Mouse (Mus musculus) hindbrain, embryonic 16.5 days (tissue): ENCODE measurements around the gene Mag. TPM values are rescaled to one million over a fixed set of nuclear protein-coding genes. Genes with fewer than 3 reads are reported as not detected.
A peak's percentile ranks its signal among the peaks of the same experiment; 100 is the strongest.

Experiments used
- ATAC-seq: fragments of 200-750 bp; cut with Nextera tagmentation; 2 replicates; pipeline ENCODE4 v1.8.0; 2017; ENCODE audit warnings: moderate TSS enrichment, moderate library complexity
- H3K27ac ChIP-seq: fragments of 300-500 bp; sonication (generic); 2 replicates; pipeline ENCODE4 v1.5.1; 2014; ENCODE audit warnings: low read depth, mild to moderate bottlenecking, control low read depth, low read length, moderate library complexity
- H3K27me3 ChIP-seq: fragments of 300-500 bp; sonication (generic); replicated peaks from 2 replicates; pipeline ENCODE4 v1.6.1; 2014; ENCODE audit warnings: low read length; ENCODE audit not compliant: control insufficient read depth, insufficient read depth
- H3K36me3 ChIP-seq: fragments of 300-500 bp; sonication (generic); 2 replicates; pipeline ENCODE4 v1.6.1; 2014; ENCODE audit warnings: mild to moderate bottlenecking, low read length, moderate library complexity, mixed read lengths; ENCODE audit not compliant: control insufficient read depth, insufficient read depth
- H3K4me1 ChIP-seq: fragments of 300-500 bp; sonication (generic); 2 replicates; pipeline ENCODE4 v1.6.1; 2014; ENCODE audit warnings: low read depth, low read length; ENCODE audit not compliant: control insufficient read depth, insufficient read depth
- H3K4me2 ChIP-seq: fragments of 300-500 bp; sonication (generic); 2 replicates; pipeline ENCODE4 v1.6.1; 2014; ENCODE audit warnings: mild to moderate bottlenecking, low read length, control low read depth, moderate library complexity
- H3K4me3 ChIP-seq: fragments of 300-500 bp; sonication (generic); 2 replicates; pipeline ENCODE4 v1.5.1; 2014; ENCODE audit warnings: mild to moderate bottlenecking, low read length, control low read depth, moderate library complexity
- H3K9ac ChIP-seq: fragments of 300-500 bp; sonication (generic); 2 replicates; pipeline ENCODE4 v1.6.1; 2014; ENCODE audit warnings: low read depth, mild to moderate bottlenecking, control low read depth, low read length, moderate library complexity
- H3K9me3 ChIP-seq: fragments of 300-500 bp; sonication (generic); 2 replicates; pipeline ENCODE4 v1.6.1; 2014; ENCODE audit warnings: mild to moderate bottlenecking, low read length, moderate library complexity; ENCODE audit not compliant: control insufficient read depth
- WGBS: fragments of 180-500 bp; shearing (Covaris S2); extraction: QIAGEN DNeasy Blood & Tissue Kit; methylation state at CpG from one replicate; pipeline ENCODE4 v1.1.7; 2014; 5-methylcytosine and 5-hydroxymethylcytosine counted together
- polyA plus RNA-seq: library from polyadenylated mRNA; unstranded; fragments of >200 nt; fragmentation: Nextera tagmentation; extraction: Ambion mirVana; gene quantifications from 2 replicates; pipeline ENCODE4 v1.2.1, GENCODE M21; 2015

Mag gene
- 5.3 and 5.8 TPM in 2 replicates for polyA plus RNA-seq

DNA sequence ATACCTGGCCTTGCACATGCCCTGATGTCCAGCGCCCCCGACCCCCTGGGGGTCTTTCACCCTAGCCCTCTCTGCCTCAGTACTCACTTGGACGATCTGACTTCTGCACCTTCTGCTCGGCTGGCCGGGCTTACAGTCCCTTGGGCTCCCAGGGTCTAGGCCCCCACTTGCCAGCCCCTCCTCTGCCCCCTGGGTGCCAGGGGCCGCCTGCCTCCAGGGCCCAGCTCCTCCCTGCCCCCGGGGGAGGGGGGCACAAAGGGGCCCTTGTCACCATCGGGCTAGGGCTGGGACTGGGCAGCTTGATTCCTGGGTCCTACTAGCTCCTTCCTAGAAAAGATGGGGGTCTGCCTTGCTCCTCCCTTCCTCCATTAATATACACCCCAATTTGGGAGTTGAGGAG is at the start of gene Mag:
TSS of gene Mag (minus strand) at position 142 of the 400 bp plus-strand sequence.
- no peak for ATAC-seq
- H3K9ac ChIP-seq = no peak within 1 kb of the TSS
- 78% methylated on average over 8 of the region's 8 CpGs for WGBS
- H3K4me1 ChIP-seq = no peaks in the 10 kb centered on the region
- no peaks in the 10 kb centered on the region for H3K27me3 ChIP-seq
- no peaks in the 10 kb centered on the region for H3K9me3 ChIP-seq
- H3K4me3 ChIP-seq = no peak within 1 kb of the TSS
- H3K36me3 ChIP-seq = no peaks in the 10 kb centered on the region
- H3K4me2 ChIP-seq = no peak within 1 kb of the TSS
- no peak within 1 kb of the TSS for H3K27ac ChIP-seq

DNA sequence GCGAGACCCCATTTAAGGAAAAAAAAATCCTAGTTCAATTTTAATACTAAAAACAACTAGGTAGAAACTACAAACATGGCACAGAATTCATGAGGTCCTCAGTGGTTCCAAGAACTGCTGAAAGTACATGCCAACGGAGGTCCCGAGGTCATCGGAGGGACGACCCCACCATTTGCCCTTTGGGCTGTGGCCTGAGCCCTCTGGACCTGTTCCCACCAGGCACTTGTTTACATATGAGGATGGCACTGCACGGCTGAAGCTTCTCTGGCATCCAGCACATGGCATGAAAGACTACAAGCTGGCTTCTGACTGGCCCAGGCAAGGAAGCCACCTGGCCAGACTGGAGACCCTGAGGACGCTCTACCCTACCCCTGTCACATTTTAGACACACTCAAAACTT is 49.7 kb upstream of the Mag start:
- no peak overlapping the region for H3K4me2 ChIP-seq
- H3K9ac ChIP-seq = no peak overlapping the region
- no peaks in the 10 kb centered on the region for H3K4me1 ChIP-seq
- H3K4me3 ChIP-seq = no peak overlapping the region
- WGBS = 84% methylated on average over 7 of the region's 7 CpGs
- H3K27me3 ChIP-seq = no peaks in the 10 kb centered on the region
- H3K36me3 ChIP-seq = no peaks in the 10 kb centered on the region
- ATAC-seq = no peak
- no peak overlapping the region for H3K27ac ChIP-seq
- no peaks in the 10 kb centered on the region for H3K9me3 ChIP-seq

DNA sequence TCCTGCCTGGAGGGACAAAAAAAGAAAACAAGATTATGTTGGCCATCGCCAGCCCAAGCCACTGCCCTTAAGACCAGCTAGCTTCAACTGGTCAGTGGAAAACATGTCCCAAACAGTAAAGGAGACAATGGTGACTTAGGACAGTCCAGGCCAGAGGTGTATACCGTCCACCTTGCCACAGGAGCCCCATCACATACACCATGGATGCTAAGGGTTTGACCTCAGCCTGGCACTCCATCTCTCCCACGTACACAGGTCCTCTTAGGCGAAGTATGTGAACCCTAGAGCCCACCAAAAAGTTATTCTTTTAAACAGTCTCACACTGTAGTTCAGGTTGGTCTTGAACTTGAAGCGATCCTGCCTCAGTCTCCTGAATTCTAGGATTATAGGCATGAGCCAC is 48.2 kb upstream of the Mag start:
- Histone ChIP-seq H3K4me3 (no peak overlapping the region), H3K9me3 (no peaks in the 10 kb centered on the region), H3K27ac (no peak overlapping the region), H3K4me2 (no peak overlapping the region), H3K36me3 (no peaks in the 10 kb centered on the region), H3K4me1 (peaks cover 8% of the 10 kb centered on the region), H3K27me3 (no peaks in the 10 kb centered on the region), H3K9ac (no peak overlapping the region)
- ATAC-seq = no peak
- 95% methylated on average over 5 of the region's 5 CpGs for WGBS

DNA sequence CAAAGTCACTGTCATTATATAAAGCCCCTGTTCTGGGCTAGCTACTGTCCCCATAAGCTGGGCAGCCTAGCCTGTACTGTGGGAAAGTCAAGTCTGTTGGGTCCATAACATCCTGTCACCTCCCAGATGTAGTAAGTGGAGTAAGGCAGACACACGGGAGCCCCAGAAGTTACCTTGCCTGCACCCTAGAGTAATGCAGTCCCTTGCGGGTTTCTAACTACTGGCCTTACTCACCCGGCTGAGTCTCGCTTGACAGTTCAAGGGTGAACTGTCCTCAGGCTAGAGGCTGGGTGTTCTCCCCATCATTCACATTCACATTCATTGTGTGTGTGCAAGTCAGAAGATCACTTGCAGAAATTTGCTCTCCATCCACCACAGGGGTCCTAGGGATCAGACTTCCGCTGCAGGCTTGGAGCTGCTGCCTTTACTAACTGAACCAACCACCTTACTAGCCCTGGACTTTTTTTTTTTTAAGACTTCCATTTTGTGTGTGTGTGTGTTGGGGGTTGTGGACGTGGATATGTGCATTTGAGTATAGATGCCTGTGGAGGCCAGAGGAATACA is 45.2 kb upstream of the Mag start:
- peaks cover 18% of the 10 kb centered on the region for H3K4me1 ChIP-seq
- no peak overlapping the region for H3K9ac ChIP-seq
- no peak overlapping the region for H3K4me3 ChIP-seq
- no peaks in the 10 kb centered on the region for H3K27me3 ChIP-seq
- ATAC-seq = no peak
- 90% methylated on average over 6 of the region's 6 CpGs for whole genome bisulfite sequencing
- no peaks in the 10 kb centered on the region for H3K36me3 ChIP-seq
- H3K4me2 ChIP-seq = no peak overlapping the region
- H3K27ac ChIP-seq = no peak overlapping the region
- no peaks in the 10 kb centered on the region for H3K9me3 ChIP-seq

DNA sequence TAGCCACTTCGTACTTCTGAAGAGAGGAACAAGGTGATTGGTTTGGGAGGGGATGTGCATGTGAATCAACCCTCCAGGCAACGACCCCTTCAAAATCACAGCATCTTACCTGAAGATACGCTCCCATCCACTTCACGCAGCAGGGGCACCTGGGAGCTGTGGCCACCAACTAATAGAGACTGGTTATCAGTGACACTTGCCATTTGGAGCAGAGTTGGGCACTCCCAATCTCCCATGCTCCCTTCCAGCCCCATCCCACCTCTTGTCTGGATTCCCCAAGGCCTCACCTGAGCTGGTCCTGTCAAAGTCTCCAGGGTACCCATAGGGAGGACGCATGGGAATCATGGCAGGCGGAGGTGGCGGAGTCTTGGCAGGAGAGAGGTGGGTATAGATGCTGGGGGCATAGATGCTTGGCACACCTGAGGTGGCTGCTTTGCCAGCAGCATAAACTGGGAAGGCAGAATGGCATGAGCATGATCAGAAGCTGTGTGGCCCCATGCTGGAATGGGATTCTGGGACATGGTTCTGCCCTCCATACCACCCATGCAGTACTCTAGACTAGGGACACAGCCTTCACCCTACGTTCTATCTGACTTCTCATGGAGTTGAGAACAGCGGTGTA is 44.3 kb upstream of the Mag start:
- no peak overlapping the region for H3K4me3 ChIP-seq
- H3K4me2 ChIP-seq = no peak overlapping the region
- ATAC-seq = no peak
- no peak overlapping the region for H3K27ac ChIP-seq
- no peaks in the 10 kb centered on the region for H3K9me3 ChIP-seq
- H3K27me3 ChIP-seq = no peaks in the 10 kb centered on the region
- WGBS = 95% methylated on average over 9 of the region's 9 CpGs
- no peak overlapping the region for H3K9ac ChIP-seq
- peaks cover 4% of the 10 kb centered on the region for H3K36me3 ChIP-seq
- peaks cover 18% of the 10 kb centered on the region for H3K4me1 ChIP-seq

DNA sequence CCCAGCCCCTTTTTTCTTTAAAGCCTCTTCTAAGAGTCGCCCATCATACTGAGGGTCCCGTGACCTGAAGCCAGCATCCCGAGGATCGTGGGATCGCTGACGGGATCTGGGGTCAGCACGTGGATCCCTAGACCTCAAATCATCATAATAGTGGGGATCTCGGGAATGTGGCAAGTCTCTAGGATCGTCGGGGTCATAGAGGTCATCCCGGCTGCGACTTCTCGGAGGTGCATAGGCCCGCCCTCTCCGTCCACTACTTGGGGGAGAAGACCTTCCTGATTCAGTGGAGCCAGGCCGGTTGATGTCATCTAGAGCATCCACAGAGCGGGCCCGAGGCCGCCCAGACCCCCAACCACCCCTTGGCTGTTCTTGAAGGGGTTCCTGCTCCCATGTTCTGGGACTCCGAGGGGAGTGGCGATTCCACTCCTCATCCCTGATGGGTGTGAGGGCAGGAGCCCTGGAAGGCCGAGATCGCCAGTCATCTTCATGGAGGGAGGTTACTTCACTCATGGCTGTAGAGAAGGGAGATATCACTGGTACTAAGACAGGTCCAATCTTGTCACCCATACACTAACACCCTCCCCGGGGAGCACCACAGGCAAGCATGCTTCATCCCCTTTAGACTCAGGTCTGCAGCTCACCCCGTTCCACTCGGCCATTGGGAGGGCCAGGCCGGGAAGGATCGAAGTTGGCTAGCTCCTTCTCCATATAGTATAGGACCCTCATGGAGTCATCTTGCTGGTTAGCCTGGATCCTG is 43.6 kb upstream of the Mag start:
- WGBS = 70% methylated on average over 28 of the region's 28 CpGs
- H3K4me1 ChIP-seq = peaks cover 18% of the 10 kb centered on the region
- H3K9ac ChIP-seq = peak overlapping the region; percentile 98
- H3K9me3 ChIP-seq = no peaks in the 10 kb centered on the region
- peaks cover 11% of the 10 kb centered on the region for H3K36me3 ChIP-seq
- peak overlapping the region; percentile 65 for H3K4me2 ChIP-seq
- H3K4me3 ChIP-seq = peak overlapping the region; percentile 87
- no peak for ATAC-seq
- H3K27ac ChIP-seq = peak overlapping the region; percentile 99
- H3K27me3 ChIP-seq = no peaks in the 10 kb centered on the region

DNA sequence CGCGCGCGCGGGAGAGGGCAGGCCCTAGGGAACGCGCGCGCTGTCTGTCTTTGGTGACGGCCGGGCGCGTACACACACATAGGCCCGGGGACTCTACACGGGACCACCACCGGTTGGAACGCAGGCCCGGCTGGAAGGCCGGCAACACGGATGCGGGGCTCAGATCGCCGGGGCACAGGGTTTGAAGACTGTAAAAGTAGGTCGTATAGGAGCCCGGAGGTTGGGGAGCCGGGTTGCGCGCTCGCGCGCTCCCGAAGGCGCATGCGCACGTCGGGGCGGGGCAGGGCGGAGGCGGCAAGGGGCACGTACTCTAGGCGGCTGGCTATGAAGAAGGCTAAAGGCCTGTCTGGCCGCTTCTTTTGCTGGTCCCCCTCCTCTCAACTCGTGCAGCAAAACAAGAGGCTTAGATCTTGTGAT is 42.7 kb upstream of the Mag start:
- H3K4me2 ChIP-seq = peak overlapping the region; percentile 65
- H3K9me3 ChIP-seq = no peaks in the 10 kb centered on the region
- H3K36me3 ChIP-seq = peaks cover 18% of the 10 kb centered on the region
- 0% methylated on average over 43 of the region's 43 CpGs for WGBS
- H3K4me3 ChIP-seq = peak overlapping the region; percentile 87
- H3K9ac ChIP-seq = peak overlapping the region; percentile 98
- peak; percentile 76 for ATAC-seq
- no peaks in the 10 kb centered on the region for H3K27me3 ChIP-seq
- H3K4me1 ChIP-seq = peaks cover 18% of the 10 kb centered on the region
- H3K27ac ChIP-seq = peak overlapping the region; percentile 99

DNA sequence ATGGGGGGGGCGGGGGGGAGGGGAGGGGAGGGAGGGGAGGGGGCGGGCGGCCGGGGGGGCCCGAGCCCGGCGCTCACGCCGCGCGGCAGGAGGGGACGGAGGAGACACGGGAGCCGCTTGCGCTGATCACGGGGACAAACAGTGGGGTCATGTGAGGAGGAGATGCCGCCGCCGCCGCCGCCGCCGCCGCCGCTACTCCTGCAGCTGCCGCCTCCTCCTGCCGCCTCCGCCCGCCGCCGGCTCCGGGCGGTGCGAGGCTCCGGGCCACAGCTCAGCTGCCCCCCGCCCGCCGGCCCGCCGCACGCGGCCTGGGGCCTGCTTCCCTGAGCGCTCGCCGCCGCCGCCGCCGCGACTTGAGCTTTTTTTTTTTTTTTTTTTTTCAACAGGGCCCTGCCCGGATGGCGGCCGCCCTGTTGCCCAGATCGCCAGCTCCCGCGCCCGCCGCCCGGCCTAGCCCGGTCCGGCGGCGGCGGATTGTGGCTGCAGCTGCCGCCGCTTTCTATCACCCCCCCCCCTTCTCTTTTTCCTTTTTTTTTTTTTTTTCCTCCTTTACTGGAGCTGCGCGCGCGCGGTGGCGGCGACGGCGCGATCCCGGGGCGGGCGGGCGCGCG is 42.2 kb upstream of the Mag start, which contains the start of gene Usf2:
TSS of gene Usf2 (minus strand) at position 48 of the 611 bp plus-strand sequence.
- H3K27me3 ChIP-seq = no peaks in the 10 kb centered on the region
- peak within 1 kb of the TSS; percentile 87 for H3K4me3 ChIP-seq
- peak within 1 kb of the TSS; percentile 98 for H3K9ac ChIP-seq
- ATAC-seq = peak; percentile 58
- H3K27ac ChIP-seq = peak within 1 kb of the TSS; percentile 99
- peak within 1 kb of the TSS; percentile 65 for H3K4me2 ChIP-seq
- no peaks in the 10 kb centered on the region for H3K9me3 ChIP-seq
- peaks cover 18% of the 10 kb centered on the region for H3K4me1 ChIP-seq
- under 1% methylated on average over 28 of the region's 82 CpGs for WGBS
- H3K36me3 ChIP-seq = peaks cover 21% of the 10 kb centered on the region

DNA sequence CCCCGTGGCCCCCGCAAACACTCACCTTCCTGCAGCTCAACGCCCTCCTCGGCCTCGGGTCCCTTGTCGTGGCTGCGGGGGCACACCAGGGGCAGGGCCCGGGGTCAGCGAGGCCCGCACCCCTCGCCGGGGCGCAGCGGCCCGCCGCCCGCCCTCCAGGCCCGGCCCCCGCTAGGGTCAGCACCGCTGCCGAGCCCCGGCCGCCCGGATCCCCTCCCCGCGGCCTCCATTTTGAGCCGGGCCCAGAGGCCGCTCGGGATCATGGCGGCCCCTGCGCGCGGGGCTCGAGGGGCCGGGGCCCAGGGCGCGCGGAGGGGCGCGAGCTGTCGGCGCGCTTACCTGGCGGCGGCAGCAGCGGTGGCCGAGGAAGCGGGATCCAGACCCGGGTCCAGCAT is 41.7 kb upstream of the Mag start:
- peaks cover 21% of the 10 kb centered on the region for H3K36me3 ChIP-seq
- WGBS = 0% methylated on average over 20 of the region's 49 CpGs
- peak overlapping the region; percentile 99 for H3K27ac ChIP-seq
- peak; percentile 35 for ATAC-seq
- peaks cover 18% of the 10 kb centered on the region for H3K4me1 ChIP-seq
- peak overlapping the region; percentile 98 for H3K9ac ChIP-seq
- H3K4me2 ChIP-seq = peak overlapping the region; percentile 65
- no peaks in the 10 kb centered on the region for H3K27me3 ChIP-seq
- peak overlapping the region; percentile 87 for H3K4me3 ChIP-seq
- no peaks in the 10 kb centered on the region for H3K9me3 ChIP-seq
